Mouse (Mus musculus) liver, postnatal 0 days (tissue): Measurements from ENCODE around the gene Cfap46.

ENCODE experiments used
- CTCF ChIP-seq: sonication (generic); IDR thresholded peaks from 2 replicates; pipeline ENCODE4 v1.5.1; 2016; ENCODE audit warnings: antibody characterized with exemption, low read depth
- EP300 ChIP-seq: IDR thresholded peaks from 2 replicates; pipeline ENCODE4 v1.6.1; 2016; ENCODE audit warnings: antibody characterized with exemption, low read depth, mild to moderate bottlenecking

- no peak for TF ChIP-seq CTCF
- TF ChIP-seq EP300 = no peak
Measured at GRCm38 (mm10) chr7:139703826-139704199, 20.2 kb upstream of the Cfap46 start.
